Mouse (Mus musculus): ENCODE results near the gene Lrmda.

Lrmda gene

GRCm38 (mm10) chr14:22156991-22157390, 137.5 kb downstream of the Lrmda start:
- no peak for DNase-seq (ENCODE audit: low spot score in 2 of 2)

DNA sequence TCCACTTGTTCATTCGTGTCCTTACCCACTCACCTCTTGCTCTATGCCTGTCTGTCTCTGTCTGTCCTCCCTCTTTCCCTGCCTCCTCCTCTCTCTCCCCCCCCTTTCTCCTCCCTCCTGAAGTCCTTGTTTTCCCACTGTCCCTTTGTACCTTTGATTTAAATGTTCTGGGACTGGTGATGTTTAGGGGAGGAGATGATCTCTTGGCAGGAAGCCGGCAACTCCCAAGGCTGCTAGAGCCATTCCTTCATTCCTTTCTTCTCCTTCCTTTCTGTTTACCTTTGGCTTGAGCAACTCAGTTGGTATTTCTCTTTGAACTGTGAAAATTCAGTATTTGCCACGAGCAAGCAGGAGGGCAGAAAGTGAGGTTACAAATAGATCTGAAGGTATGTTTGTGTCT, 141.9 kb downstream of the Lrmda start:
- no peak for DNase-seq (ENCODE audit: low spot score in 2 of 2)

DNA sequence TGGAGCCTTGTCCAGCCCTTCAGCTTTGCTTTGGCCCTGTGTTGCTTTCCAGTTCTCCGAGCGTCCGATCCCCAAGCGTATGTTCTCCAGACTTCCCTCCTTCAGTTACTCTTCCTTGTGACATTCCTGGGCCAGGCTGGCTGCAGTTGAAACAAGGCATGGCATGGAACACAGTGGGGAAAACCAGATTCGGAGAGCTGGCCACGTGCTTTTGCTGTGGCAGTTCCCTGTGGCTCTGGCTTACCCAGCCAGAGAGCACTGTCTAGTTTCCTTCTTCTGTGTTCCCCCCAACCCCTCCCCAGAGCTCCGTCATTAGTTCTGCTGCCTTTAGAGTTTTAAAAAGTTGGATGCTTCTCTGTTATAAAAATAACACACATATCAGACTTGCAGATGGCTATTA, 147.8 kb downstream of the Lrmda start:
- no peak for DNase-seq (ENCODE audit: low spot score in 2 of 2)

DNA sequence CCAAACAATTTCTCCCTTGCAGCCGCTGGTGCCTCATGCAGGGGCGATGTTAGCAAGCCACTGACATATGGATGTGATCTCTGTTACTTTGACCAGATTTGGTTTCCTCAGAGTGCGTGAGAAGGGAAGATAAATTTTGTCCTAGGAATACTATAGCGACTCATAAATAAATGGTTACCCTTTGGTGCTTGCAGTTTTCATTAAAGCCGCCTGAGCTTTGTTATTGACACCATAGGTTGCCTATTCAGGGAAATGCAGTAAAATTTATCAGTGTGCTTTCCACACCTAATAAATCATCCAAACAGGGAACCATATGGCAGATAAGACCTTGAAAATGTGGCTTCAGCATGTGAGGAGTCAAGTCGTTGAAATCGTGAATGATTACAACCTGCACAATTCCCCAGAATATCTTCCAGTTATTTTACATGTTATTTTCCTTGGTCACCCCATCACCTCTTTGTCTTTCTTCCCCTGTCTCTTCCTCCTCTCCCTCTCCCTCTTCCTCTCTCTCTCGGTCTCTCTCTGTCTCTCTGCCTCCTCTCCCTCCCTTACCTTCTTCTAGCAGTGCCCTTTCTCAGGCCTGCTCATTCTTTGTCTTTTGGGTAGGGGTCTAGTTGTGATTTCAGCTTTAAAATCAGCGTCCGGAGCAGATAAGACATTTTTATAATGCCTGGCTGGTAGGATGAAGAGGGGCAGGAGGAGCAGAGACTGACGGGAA, 148.7 kb downstream of the Lrmda start:
- no peak for DNase-seq (ENCODE audit: low spot score in 2 of 2)

DNA sequence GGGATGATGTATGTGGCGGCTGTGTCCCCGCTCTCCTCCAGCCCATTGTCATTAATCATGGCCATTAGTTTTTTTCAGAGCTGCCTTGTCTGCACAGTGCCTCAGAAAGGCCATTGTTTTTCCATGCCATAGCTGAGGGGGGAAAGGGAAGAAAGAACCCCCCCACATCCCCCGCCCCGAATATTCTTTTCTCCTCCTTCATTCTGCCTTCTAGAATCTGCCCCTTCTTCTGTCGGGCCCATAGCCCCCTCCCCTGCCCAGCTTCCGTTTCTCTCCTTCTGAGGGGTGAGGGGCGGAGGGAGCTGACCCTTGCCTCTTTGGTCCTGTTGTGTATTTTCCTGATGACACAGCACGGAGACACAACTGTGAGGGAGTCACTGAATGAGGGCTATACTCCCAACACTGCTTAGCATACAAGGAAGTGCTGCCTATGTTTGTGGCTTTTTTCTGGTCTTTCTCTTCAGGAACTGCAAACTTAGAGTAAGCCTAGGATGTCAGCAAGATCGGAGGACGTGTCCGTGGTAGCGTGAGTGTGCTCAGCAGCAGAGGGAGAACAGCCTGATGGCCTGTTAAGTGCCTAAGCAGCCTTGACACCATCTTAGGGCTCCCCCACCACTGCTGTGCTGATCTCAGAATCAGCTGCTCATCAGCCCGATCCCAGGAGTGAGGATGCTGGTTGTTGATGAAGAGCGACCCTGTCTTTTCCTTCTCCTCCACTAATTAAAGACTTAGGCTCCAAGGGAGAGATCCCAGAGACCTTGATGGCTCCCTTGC, 149.5 kb downstream of the Lrmda start:
- no peak for DNase-seq (ENCODE audit: low spot score in 2 of 2)

- no peak for DNase-seq (ENCODE audit: low spot score in 2 of 2)
These were observed 155.2 kb downstream of the Lrmda start for GRCm38 (mm10) chr14:22174757-22175156.

DNA sequence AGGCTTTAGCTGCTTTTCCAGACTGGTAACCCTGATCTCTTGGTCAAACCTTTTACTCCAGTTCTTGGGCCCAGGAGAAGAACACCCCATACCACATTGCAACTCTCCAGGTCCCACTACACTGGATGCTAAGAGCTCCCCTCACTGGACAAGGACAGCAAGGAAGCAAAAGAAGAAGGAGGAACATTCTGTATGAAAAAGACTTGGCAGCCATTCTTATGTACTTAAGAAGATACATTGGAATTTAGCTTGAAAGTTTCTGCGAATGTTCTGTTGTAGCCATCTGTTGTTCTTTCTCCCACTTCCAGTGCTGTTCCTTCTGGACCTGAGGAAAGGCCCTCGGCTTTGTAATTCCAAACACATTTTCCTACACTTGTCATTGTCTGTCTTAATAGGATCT, 160.2 kb downstream of the Lrmda start:
- DNase-seq (ENCODE audit: low spot score in 2 of 2): no peak

DNA sequence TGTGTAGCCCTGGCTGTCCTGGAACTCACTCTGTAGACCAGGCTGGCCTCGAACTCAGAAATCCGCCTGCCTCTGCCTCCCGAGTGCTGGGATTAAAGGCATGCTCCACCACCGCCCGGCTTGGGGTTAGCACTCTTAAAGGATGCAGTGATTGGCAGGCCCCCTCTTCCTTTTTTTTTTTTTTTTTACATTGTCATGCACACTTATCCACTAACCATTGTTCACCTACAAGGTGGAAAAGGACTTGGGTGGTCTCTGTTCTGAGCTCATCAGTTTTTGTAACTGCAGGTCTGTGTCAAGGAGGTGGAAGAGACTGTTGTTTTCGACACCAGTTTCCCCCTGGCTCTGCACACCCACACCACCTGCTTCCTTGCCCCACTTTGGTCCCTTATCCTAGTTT, 162.0 kb downstream of the Lrmda start:
- DNase-seq (ENCODE audit: low spot score in 2 of 2): no peak

DNA sequence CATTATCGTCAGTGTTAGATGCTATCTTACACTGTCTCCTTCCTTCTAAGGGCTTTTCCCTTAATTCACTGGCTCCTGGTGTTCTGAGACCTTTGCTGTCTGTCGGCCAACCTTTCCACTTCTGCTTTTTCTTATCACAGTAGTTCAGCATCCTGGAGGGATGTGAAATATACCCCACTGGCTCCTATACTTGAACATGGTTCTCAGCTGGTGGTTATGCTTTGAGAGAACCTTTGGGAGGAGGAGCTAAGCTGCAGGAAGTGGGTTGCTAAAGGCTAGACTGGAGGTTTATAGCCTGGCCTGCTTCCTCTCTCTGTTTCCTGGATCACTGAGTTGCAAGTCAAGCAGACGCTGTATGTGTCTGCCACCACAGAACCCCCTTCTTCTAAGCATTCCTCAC, 163.7 kb downstream of the Lrmda start:
- DNase-seq (ENCODE audit: low spot score in 2 of 2): no peak

- no peak for DNase-seq (ENCODE audit: low spot score in 2 of 2)
These were observed 165.9 kb downstream of the Lrmda start for GRCm38 (mm10) chr14:22185452-22185851.

DNA sequence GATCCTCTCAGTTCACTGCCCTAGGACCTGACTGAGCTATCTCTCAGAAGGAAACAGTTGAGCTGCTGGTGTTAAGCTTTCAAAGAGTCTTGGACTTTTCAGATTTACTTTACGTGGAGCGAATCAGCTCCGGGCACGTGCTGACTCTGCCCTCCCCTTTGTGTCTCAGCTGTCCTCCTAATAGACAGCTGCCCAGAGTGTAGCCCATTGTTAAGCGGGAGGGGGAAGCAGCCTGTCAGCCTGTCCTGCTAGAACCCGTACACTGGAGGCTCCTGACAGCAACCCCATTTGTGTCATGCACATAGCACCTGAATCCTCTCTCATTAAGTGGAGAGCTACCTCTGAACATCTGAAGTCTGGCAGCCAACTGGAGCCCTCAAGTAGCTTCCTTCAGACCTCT, 170.6 kb downstream of the Lrmda start:
- no peak for DNase-seq (ENCODE audit: low spot score in 2 of 2)

DNA sequence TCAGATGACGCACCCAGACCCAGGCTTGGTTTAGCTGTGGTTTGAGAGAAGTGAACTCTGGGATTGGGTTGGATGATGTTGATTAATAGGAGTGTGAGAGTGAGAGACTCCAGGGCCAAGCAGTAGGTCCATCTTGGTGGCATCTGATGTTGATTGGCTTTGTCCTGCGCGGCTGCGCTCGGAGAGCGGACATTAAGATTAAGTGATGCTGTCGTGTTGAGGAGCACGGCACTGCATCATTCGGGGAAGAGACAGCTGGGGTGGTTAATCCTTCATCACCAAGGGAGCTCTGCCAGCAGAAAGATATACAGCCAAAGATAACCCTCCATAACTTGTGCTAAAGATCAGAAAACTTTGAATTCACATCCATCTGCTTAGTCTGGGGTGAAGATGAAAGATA, 172.7 kb downstream of the Lrmda start:
- no peak for DNase-seq (ENCODE audit: low spot score in 2 of 2)

GRCm38 (mm10) chr14:22198021-22198420, 178.5 kb downstream of the Lrmda start:
- DNase-seq (ENCODE audit: low spot score in 2 of 2): no peak

GRCm38 (mm10) chr14:22198641-22199425, 179.3 kb downstream of the Lrmda start:
- no peak for DNase-seq (ENCODE audit: low spot score in 2 of 2)

DNA sequence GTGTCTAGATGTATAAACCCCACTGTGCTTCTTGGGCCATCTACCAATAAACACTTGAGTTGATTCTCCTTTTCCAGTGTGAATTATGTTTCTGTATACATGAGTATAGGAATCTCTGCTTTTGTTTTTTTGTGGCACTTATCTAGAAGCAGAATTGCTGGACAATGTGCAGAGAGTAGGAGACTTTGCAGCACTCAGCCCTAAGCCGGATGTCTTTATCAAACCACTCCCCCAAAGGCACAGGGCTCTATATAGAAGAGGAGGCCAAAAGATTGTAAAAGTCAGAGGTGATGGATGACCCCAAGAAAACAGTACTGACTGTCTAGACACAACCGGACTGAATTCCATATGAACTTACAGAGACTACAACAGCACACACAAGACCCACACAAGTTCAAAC, 182.2 kb downstream of the Lrmda start:
- no peak for DNase-seq (ENCODE audit: low spot score in 2 of 2)

- no peak for DNase-seq (ENCODE audit: low spot score in 2 of 2)
These were observed 191.1 kb downstream of the Lrmda start for GRCm38 (mm10) chr14:22210601-22211000.

DNA sequence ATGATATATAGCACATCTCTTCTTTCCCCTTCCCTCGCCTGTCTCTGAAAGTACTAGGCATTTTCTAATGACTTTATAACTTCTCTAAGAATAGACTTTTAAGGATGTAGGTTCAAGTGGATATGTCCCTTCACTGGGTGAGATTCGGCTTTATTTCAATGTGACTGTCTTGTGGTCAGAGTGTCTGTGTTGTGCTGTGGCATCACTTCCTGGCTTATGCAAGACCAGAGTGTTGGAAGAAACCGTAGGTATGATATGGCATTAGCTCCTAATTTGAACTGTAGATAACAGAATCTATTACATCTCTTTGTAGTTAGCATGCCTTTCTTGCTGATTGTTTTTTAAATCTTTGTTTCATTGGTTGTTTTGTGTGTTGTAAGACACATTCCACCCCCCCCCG, 198.7 kb downstream of the Lrmda start:
- DNase-seq (ENCODE audit: low spot score in 2 of 2): no peak

DNA sequence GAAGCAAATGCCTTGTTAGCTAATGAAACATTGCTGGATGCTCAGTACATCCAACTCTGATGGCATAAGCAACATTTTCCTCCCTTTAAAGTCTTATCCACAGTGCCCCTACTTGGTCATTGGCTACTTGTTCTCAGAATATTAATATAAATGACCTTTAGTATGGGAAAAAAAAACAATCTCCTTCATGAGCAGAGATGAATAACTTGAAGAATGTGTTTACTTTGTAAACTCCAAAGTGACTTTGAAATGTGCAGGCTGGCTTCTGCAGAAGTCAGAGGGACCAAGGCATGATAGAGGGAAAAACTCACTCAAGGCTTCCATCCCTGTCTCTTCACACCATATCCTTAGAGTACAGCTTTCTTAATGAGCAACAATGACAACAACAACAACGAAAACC, 202.5 kb downstream of the Lrmda start:
- DNase-seq (ENCODE audit: low spot score in 2 of 2): no peak

GRCm38 (mm10) chr14:22222574-22222973, 203.1 kb downstream of the Lrmda start:
- DNase-seq (ENCODE audit: low spot score in 2 of 2): no peak

DNA sequence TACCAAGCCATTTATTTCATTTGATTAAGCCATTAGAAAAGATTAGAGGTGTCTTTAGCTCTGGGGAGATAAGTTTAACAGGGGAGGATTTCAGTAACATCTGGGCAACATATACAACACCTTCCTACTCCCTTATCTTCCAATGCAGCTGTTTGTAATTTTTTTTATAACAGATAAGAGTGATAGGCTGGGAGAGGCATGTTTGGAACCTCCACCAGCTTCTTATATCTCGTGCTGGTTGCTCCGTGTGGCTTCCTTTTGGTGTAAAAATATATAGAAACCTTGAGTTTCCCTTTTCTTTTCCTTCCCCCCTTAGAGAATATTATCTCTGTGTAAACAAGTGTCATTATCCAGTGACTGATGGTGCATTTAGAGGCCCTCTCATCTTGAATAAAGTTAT, 206.7 kb downstream of the Lrmda start:
- DNase-seq (ENCODE audit: low spot score in 2 of 2): no peak

DNA sequence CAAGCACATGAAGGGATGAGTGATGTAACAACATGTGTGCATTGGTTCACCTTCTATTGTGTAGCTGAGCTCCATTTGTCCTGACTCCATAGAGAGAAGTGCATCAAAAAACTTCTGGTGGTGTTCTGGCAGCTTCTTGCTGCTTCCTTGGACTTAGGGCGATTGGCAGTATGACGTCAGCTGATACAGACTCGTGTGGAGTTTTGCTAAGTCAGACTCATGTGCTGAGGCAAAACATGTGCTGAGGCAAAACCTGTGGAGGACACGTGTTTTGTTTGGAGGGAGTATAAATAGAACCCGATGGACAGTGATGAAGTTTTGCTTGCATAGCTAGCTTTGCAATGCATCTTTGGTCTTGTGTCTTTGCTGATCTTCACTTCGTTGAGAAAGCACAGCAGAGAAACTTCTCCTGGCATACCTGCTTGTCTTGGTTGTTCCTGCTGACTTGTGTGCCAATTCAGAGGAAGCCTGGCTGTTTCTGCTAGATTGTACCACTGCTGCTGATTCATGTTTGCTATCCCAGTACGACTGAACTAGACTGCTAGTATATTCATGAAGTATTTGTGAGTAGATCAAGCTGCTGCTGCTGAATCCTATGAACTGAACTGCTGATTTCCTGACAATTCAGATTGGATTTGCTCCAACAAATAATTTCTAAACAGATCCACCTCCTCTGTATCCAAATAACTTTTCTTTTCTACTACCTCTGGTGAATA, 208.9 kb downstream of the Lrmda start:
- no peak for DNase-seq (ENCODE audit: low spot score in 2 of 2)

DNA sequence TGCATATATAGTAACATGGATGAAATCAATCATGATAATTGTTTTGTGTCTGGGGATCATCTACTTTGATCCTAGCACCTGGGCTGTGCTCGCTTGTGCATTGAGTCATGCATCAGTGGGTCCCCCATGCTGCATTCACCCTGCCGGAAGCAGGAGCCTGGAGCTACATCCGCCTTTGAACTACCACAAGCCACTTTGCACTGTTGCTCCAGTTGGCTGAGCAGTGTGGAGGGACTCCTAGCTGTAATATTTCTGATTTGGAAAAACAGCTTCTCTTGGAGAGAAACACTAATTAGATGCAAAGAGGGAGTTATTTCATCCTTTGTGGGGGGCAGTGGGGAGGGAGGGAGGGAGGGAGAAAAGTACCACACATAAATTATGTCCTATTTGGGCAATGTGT, 220.8 kb downstream of the Lrmda start:
- no peak for DNase-seq (ENCODE audit: low spot score in 2 of 2)

Data from frontal cortex, postnatal 10 days (tissue).